Mouse (Mus musculus): ENCODE measurements around the gene Zfp462.
A peak's percentile ranks its signal among the peaks of the same experiment; 100 is the strongest.

The Zfp462 gene

GRCm38 (mm10) chr4:54996064-54996463, 51.2 kb downstream of the Zfp462 start:
- DNase-seq (ENCODE audit: low spot score) = no peak

- DNase-seq (ENCODE audit: low spot score) = no peak
These were observed 53.4 kb downstream of the Zfp462 start for GRCm38 (mm10) chr4:54998146-54998841.

- DNase-seq (ENCODE audit: low spot score) = no peak
These were observed 54.7 kb downstream of the Zfp462 start for GRCm38 (mm10) chr4:54999556-54999955.

GRCm38 (mm10) chr4:55001386-55001785, 56.5 kb downstream of the Zfp462 start:
- DNase-seq (ENCODE audit: low spot score) = no peak

- DNase-seq (ENCODE audit: low spot score) = no peak
These were observed 58.3 kb downstream of the Zfp462 start for GRCm38 (mm10) chr4:55003128-55003527.

GRCm38 (mm10) chr4:55005066-55005465, 60.2 kb downstream of the Zfp462 start:
- DNase-seq (ENCODE audit: low spot score) = no peak

GRCm38 (mm10) chr4:55005521-55005969, 60.7 kb downstream of the Zfp462 start:
- DNase-seq (ENCODE audit: low spot score) = peak; percentile 37

GRCm38 (mm10) chr4:55006024-55006423, 61.2 kb downstream of the Zfp462 start:
- DNase-seq (ENCODE audit: low spot score) = no peak

GRCm38 (mm10) chr4:55008616-55009015, 63.8 kb downstream of the Zfp462 start:
- DNase-seq (ENCODE audit: low spot score) = no peak

GRCm38 (mm10) chr4:55011391-55011790, 66.5 kb downstream of the Zfp462 start:
- no peak for DNase-seq (ENCODE audit: low spot score)

- DNase-seq (ENCODE audit: low spot score) = no peak
These were observed 68.9 kb downstream of the Zfp462 start for GRCm38 (mm10) chr4:55013563-55014248.

- DNase-seq (ENCODE audit: low spot score) = no peak
These were observed 70.0 kb downstream of the Zfp462 start for GRCm38 (mm10) chr4:55014731-55015463.

- no peak for DNase-seq (ENCODE audit: low spot score)
These were observed 70.7 kb downstream of the Zfp462 start for GRCm38 (mm10) chr4:55015517-55015916.

GRCm38 (mm10) chr4:55026109-55026646, 81.3 kb downstream of the Zfp462 start:
- DNase-seq (ENCODE audit: low spot score) = no peak

GRCm38 (mm10) chr4:55030401-55030800, 85.6 kb downstream of the Zfp462 start:
- DNase-seq (ENCODE audit: low spot score) = no peak

GRCm38 (mm10) chr4:55032317-55032930, 87.6 kb downstream of the Zfp462 start:
- no peak for DNase-seq (ENCODE audit: low spot score)

- DNase-seq (ENCODE audit: low spot score) = no peak
These were observed 88.6 kb downstream of the Zfp462 start for GRCm38 (mm10) chr4:55033452-55033851.

- DNase-seq (ENCODE audit: low spot score) = no peak
These were observed 93.3 kb downstream of the Zfp462 start for GRCm38 (mm10) chr4:55038139-55038538.

GRCm38 (mm10) chr4:55040258-55040964, 95.6 kb downstream of the Zfp462 start:
- no peak for DNase-seq (ENCODE audit: low spot score)

- no peak for DNase-seq (ENCODE audit: low spot score)
These were observed 96.4 kb downstream of the Zfp462 start for GRCm38 (mm10) chr4:55041106-55041730.

GRCm38 (mm10) chr4:55042573-55042972, 97.7 kb downstream of the Zfp462 start:
- no peak for DNase-seq (ENCODE audit: low spot score)

All from ovary, postnatal 36 days (tissue).